Mouse (Mus musculus): ENCODE data around the gene BC030870.
A peak's percentile ranks its signal among the peaks of the same experiment; 100 is the strongest.

BC030870 gene

GRCm38 (mm10) chr8:65047801-65048200 lies 81.6 kb downstream of the BC030870 start:
- no peak overlapping the region for H3K4me3 ChIP-seq (replicated peaks; ENCODE audit: low read length)
- TF ChIP-seq POU5F1 (IDR thresholded peaks at IDR 0.05; ENCODE audit: borderline replicate concordance, low read length), result no peak
- TF ChIP-seq CTCF (conservative IDR thresholded peaks at IDR 0.05; ENCODE audit: low read length), result no peak
- TF ChIP-seq NANOG (IDR thresholded peaks at IDR 0.05; ENCODE audit: borderline replicate concordance, low read length), result no peak
- H3K27me3 ChIP-seq (ENCODE audit: insufficient read depth, low read length), result no peaks in the 10 kb centered on the region
- no peaks in the 10 kb centered on the region for H3K36me3 ChIP-seq (ENCODE audit: insufficient read depth, low read length)
- peaks cover 67% of the 10 kb centered on the region for H3K4me1 ChIP-seq (replicated peaks; ENCODE audit: low read depth, low read length)
- no peaks in the 10 kb centered on the region for H3K9me3 ChIP-seq (ENCODE audit: low read length)

GRCm38 (mm10) chr8:65047193-65047592 lies 82.2 kb downstream of the BC030870 start:
- H3K9me3 ChIP-seq (ENCODE audit: low read length), result no peaks in the 10 kb centered on the region
- no peak for TF ChIP-seq POU5F1 (IDR thresholded peaks at IDR 0.05; ENCODE audit: borderline replicate concordance, low read length)
- no peak for TF ChIP-seq CTCF (conservative IDR thresholded peaks at IDR 0.05; ENCODE audit: low read length)
- no peak for TF ChIP-seq NANOG (IDR thresholded peaks at IDR 0.05; ENCODE audit: borderline replicate concordance, low read length)
- no peaks in the 10 kb centered on the region for H3K27me3 ChIP-seq (ENCODE audit: insufficient read depth, low read length)
- H3K4me3 ChIP-seq (replicated peaks; ENCODE audit: low read length), result no peak overlapping the region
- no peaks in the 10 kb centered on the region for H3K36me3 ChIP-seq (ENCODE audit: insufficient read depth, low read length)
- peaks cover 61% of the 10 kb centered on the region for H3K4me1 ChIP-seq (replicated peaks; ENCODE audit: low read depth, low read length)

- Histone ChIP-seq H3K4me1 (replicated peaks; ENCODE audit: low read depth, low read length) (peaks cover 59% of the 10 kb centered on the region), H3K9me3 (ENCODE audit: low read length) (no peaks in the 10 kb centered on the region), H3K36me3 (ENCODE audit: insufficient read depth, low read length) (no peaks in the 10 kb centered on the region), H3K4me3 (replicated peaks; ENCODE audit: low read length) (peak overlapping the region; percentile 71), H3K27me3 (ENCODE audit: insufficient read depth, low read length) (no peaks in the 10 kb centered on the region)
- TF ChIP-seq NANOG (IDR thresholded peaks at IDR 0.05; ENCODE audit: borderline replicate concordance, low read length) (peak; percentile 37; the same call in 1 of the 2 replicates), POU5F1 (IDR thresholded peaks at IDR 0.05; ENCODE audit: borderline replicate concordance, low read length) (no peak)
These were observed 82.8 kb downstream of the BC030870 start for GRCm38 (mm10) chr8:65046565-65046964.

GRCm38 (mm10) chr8:65037117-65037533 lies 92.2 kb downstream of the BC030870 start, which contains the start of gene Apela:
Gene Apela (minus strand): TSS chr8:65037336.
- H3K4me3 ChIP-seq (replicated peaks; ENCODE audit: low read length), result peak within 1 kb of the TSS; percentile 73
- 0 out of 2 replicates have a peak, but pooled peaks cover 3% of the 10 kb centered on the region for H3K36me3 ChIP-seq (ENCODE audit: insufficient read depth, low read length)
- H3K27me3 ChIP-seq (ENCODE audit: insufficient read depth, low read length), result no peaks in the 10 kb centered on the region
- H3K9me3 ChIP-seq (ENCODE audit: low read length), result peaks cover 4% of the 10 kb centered on the region; the same call in 1 of the 2 replicates
- H3K4me1 ChIP-seq (replicated peaks; ENCODE audit: low read depth, low read length), result peaks cover 44% of the 10 kb centered on the region
- TF ChIP-seq CTCF (conservative IDR thresholded peaks at IDR 0.05; ENCODE audit: low read length) (no peak), NANOG (IDR thresholded peaks at IDR 0.05; ENCODE audit: borderline replicate concordance, low read length) (no peak), POU5F1 (IDR thresholded peaks at IDR 0.05; ENCODE audit: borderline replicate concordance, low read length) (no peak)
